In the genomic region with DNA sequence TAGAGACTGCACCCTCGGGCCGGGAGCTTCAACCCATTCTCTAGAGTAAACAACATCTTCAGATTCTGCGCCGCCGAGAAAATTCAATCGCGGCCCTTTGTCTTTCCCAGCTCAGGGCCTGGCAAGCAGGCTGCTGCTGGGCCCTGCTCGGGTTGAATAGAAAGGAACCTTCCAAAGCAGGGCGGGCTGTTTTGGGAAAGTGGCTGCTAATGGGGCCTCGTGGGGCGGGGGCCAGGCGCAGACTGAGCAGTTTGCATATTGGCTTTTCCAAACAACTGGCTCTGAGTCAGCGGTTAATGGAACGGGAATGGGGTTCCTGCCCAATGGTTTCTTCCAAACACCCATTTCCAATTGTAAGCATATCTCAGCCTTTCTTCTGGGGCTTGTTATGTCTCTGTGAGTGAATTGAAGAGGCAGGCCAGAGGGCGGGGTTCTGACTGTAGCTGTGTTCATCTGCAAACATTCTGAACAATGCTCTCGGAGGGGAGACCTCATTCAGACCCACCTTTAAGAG, we compare ENCODE assay signal across 8 mouse cellular contexts.
DNase-seq lines count a peak whose midpoint lies in the region; ATAC-seq and TF ChIP-seq lines count a peak whose summit lies in the region.

No protein-coding gene starts in this region.

- peak overlapping the region; percentile 75 for H3K27ac ChIP-seq in hindbrain, embryonic 12.5 days
- 0 out of 2 replicates have a peak overlapping the region, but pooled peaks have one; percentile 0 for H3K27ac ChIP-seq in limb, embryonic 10.5 days
- H3K27ac ChIP-seq in neural tube, embryonic 13.5 days (replicated peaks) = peak overlapping the region; percentile 74

- no peak for TF ChIP-seq CTCF in E14TG2a.4 (conservative IDR thresholded peaks at IDR 0.05; ENCODE audit: low read length)

- no peaks in the 10 kb centered on the region for H3K36me3 ChIP-seq in E14TG2a.4 (ENCODE audit: insufficient read depth, low read length)
- H3K36me3 ChIP-seq in hindbrain, embryonic 12.5 days = no peaks in the 10 kb centered on the region
- no peaks in the 10 kb centered on the region for H3K36me3 ChIP-seq in limb, embryonic 10.5 days
- no peaks in the 10 kb centered on the region for H3K36me3 ChIP-seq in neural tube, embryonic 13.5 days

- peak overlapping the region; percentile 41 for H3K4me3 ChIP-seq in E14TG2a.4 (replicated peaks; ENCODE audit: low read length)
- no peak overlapping the region for H3K4me3 ChIP-seq in hindbrain, embryonic 12.5 days
- 0 out of 2 replicates have a peak overlapping the region, but pooled peaks have one; percentile 1 for H3K4me3 ChIP-seq in limb, embryonic 10.5 days
- no peak overlapping the region for H3K4me3 ChIP-seq in neural tube, embryonic 13.5 days

- peak; percentile 42 for DNase-seq in brain, embryonic 18.5 days (ENCODE audit: low read depth, low spot score)
- peak; percentile 82 for DNase-seq in gastrocnemius, adult 18-20 months (ENCODE audit: low spot score)
- no peak for DNase-seq in limb, embryonic 10.5 days (ENCODE audit: low spot score)
- DNase-seq in urinary bladder, postnatal 10 days (ENCODE audit: low spot score) = peak; percentile 27
- no peak for DNase-seq in spleen, postnatal 10 days (ENCODE audit: low spot score in 2 of 2)

- peaks cover 34% of the 10 kb centered on the region for H3K4me1 ChIP-seq in E14TG2a.4 (replicated peaks; ENCODE audit: low read depth, low read length)
- H3K4me1 ChIP-seq in hindbrain, embryonic 12.5 days = peaks cover 23% of the 10 kb centered on the region
- H3K4me1 ChIP-seq in limb, embryonic 10.5 days = peaks cover 11% of the 10 kb centered on the region
- H3K4me1 ChIP-seq in neural tube, embryonic 13.5 days (replicated peaks) = peaks cover 23% of the 10 kb centered on the region

- H3K27me3 ChIP-seq in E14TG2a.4 (ENCODE audit: insufficient read depth, low read length) = peaks cover 7% of the 10 kb centered on the region; the same call in 1 of the 2 replicates
- no peaks in the 10 kb centered on the region for H3K27me3 ChIP-seq in hindbrain, embryonic 12.5 days
- no peaks in the 10 kb centered on the region for H3K27me3 ChIP-seq in limb, embryonic 10.5 days (ENCODE audit: low read depth, poor library complexity, severe bottlenecking)
- no peaks in the 10 kb centered on the region for H3K27me3 ChIP-seq in neural tube, embryonic 13.5 days

- H3K9me3 ChIP-seq in E14TG2a.4 (ENCODE audit: low read length) = no peaks in the 10 kb centered on the region
- H3K9me3 ChIP-seq in hindbrain, embryonic 12.5 days (replicated peaks) = no peaks in the 10 kb centered on the region
- no peaks in the 10 kb centered on the region for H3K9me3 ChIP-seq in limb, embryonic 10.5 days (replicated peaks)
- H3K9me3 ChIP-seq in neural tube, embryonic 13.5 days = no peaks in the 10 kb centered on the region

- 10% methylated on average over 16 of the region's 16 CpGs for WGBS in hindbrain, embryonic 12.5 days
- 31% methylated on average over 16 of the region's 16 CpGs for WGBS in limb, embryonic 10.5 days
- WGBS in neural tube, embryonic 13.5 days = 6% methylated on average over 16 of the region's 16 CpGs

- H3K4me2 ChIP-seq in hindbrain, embryonic 12.5 days (replicated peaks) = 0 out of 2 replicates have a peak overlapping the region, but pooled peaks have one; percentile 6
- H3K4me2 ChIP-seq in neural tube, embryonic 13.5 days = peak overlapping the region; percentile 20; the same call in 1 of the 2 replicates

- peak overlapping the region; percentile 9; the same call in 1 of the 2 replicates for H3K9ac ChIP-seq in hindbrain, embryonic 12.5 days
- H3K9ac ChIP-seq in neural tube, embryonic 13.5 days = peak overlapping the region; percentile 6; the same call in 1 of the 2 replicates

- peak; percentile 79 for ATAC-seq in hindbrain, embryonic 12.5 days (ENCODE audit: low FRiP score)
- peak; percentile 91 for ATAC-seq in neural tube, embryonic 13.5 days (ENCODE audit: low read depth)

Comparison
In these comparisons a context has a peak if more than half of its experiments do, and no peak if none do; other contexts are left out.
1. H3K4me3 ChIP-seq: peak in E14TG2a.4 (single experiment) and limb, embryonic 10.5 days (single experiment); none in hindbrain, embryonic 12.5 days (single experiment) and neural tube, embryonic 13.5 days (single experiment).
2. DNase-seq: peak in brain, embryonic 18.5 days (single experiment), gastrocnemius, adult 18-20 months (single experiment) and urinary bladder, postnatal 10 days (single experiment); none in limb, embryonic 10.5 days (single experiment) and spleen, postnatal 10 days (0 of 2).
3. H3K27ac ChIP-seq: peak in every context shown above with its lines; median percentile 75 in hindbrain, embryonic 12.5 days; 74 in neural tube, embryonic 13.5 days; 0 in limb, embryonic 10.5 days.